Mouse (Mus musculus): ENCODE results near the gene Tbc1d12.

GRCm38 (mm10) chr19:38930252-38930787 lies 93.9 kb downstream of the Tbc1d12 start:
- TF ChIP-seq UBTF (IDR thresholded peaks at IDR 0.05; ENCODE audit: low read depth, low read length) (no peak), IRF4 (IDR thresholded peaks at IDR 0.05; ENCODE audit: low read depth, low read length) (no peak), HCFC1 (IDR thresholded peaks at IDR 0.05; ENCODE audit: low read depth, low read length) (no peak), ZMIZ1 (IDR thresholded peaks at IDR 0.05; ENCODE audit: low read depth, low read length) (no peak), MAZ (IDR thresholded peaks at IDR 0.05; ENCODE audit: low read depth, low read length) (no peak), CTCF (conservative IDR thresholded peaks at IDR 0.05 in 1 of 2, IDR thresholded peaks at IDR 0.05 in 1 of 2; ENCODE audit: low read depth in 2 of 2, low read length in 2 of 2) (no peak), ZC3H11A (IDR thresholded peaks at IDR 0.05; ENCODE audit: low read depth, low read length) (no peak), POLR2A (IDR thresholded peaks at IDR 0.05; ENCODE audit: low read depth, low read length) (no peak), BHLHE40 (IDR thresholded peaks at IDR 0.05; ENCODE audit: low read depth, low read length) (no peak)
